ENCODE assay signal across 19 mouse cellular contexts in genomic region chr10:86134848-86135247, GRCm38 (mm10).
"Had no signal": no experiment of that assay in that cellular context is flagged by ENCODE, and none has a peak within 500 bp of the region (broad histone marks: within the 10 kb centered on the region; RNA-seq: fewer than 3 reads in every experiment).

No protein-coding gene starts in this region.

- H3K36me3 ChIP-seq: kidney, embryonic 15.5 days; liver, embryonic 13.5 days; midbrain, embryonic 10.5 days; neural tube, embryonic 12.5 days; neural tube, embryonic 15.5 days had no signal

- H3K9me3 ChIP-seq: kidney, embryonic 15.5 days; liver, embryonic 13.5 days; midbrain, embryonic 10.5 days; neural tube, embryonic 12.5 days; neural tube, embryonic 15.5 days had no signal

- H3K4me1 ChIP-seq: liver, embryonic 13.5 days; midbrain, embryonic 10.5 days; neural tube, embryonic 12.5 days; neural tube, embryonic 15.5 days had no signal

- ATAC-seq: intestine, embryonic 16.5 days had no signal

- H3K4me2 ChIP-seq: kidney, embryonic 15.5 days; liver, embryonic 13.5 days; neural tube, embryonic 12.5 days; neural tube, embryonic 15.5 days had no signal

- H3K27me3 ChIP-seq: kidney, embryonic 15.5 days; liver, embryonic 13.5 days; neural tube, embryonic 12.5 days; neural tube, embryonic 15.5 days had no signal

- DNase-seq: layer of hippocampus, adult 9-11 months; liver, embryonic 13.5 days; lung, adult 2 months; lung, postnatal 14 days; midbrain, embryonic 14.5 days; right cerebral cortex, adult 18-20 months; right cerebral cortex, postnatal 14 days; right cerebral cortex, postnatal 4 days; thymus, adult 18-20 months; thymus, postnatal 36 days had no signal

- H3K4me3 ChIP-seq: kidney, embryonic 15.5 days; layer of hippocampus, adult 2 months; liver, embryonic 13.5 days; megakaryocyte, embryonic 14.5 days; midbrain, embryonic 10.5 days; neural tube, embryonic 12.5 days; neural tube, embryonic 15.5 days had no signal

- H3K27ac ChIP-seq: kidney, embryonic 15.5 days; layer of hippocampus, adult 2 months; liver, embryonic 13.5 days; macrophage; midbrain, embryonic 10.5 days; neural tube, embryonic 12.5 days; neural tube, embryonic 15.5 days; stomach, postnatal 0 days had no signal

- H3K9ac ChIP-seq: kidney, embryonic 15.5 days; liver, embryonic 13.5 days; neural tube, embryonic 12.5 days; neural tube, embryonic 15.5 days had no signal
